Mouse (Mus musculus) olfactory bulb, adult 2 months (tissue): ENCODE results near the gene Ogg1.

ENCODE experiments used
- CTCF ChIP-seq: fragments of 200-500 bp; IDR thresholded peaks from 2 replicates; pipeline ENCODE4 v1.5.1; 2012; ENCODE audit warnings: low read depth, mild to moderate bottlenecking, low read length, moderate library complexity; ENCODE audit not compliant: insufficient read depth
- POLR2A ChIP-seq: fragments of 200-500 bp; IDR thresholded peaks from 2 replicates; pipeline ENCODE4 v1.6.1; 2012; ENCODE audit warnings: mild to moderate bottlenecking, low read depth, low read length, moderate library complexity; ENCODE audit not compliant: insufficient read depth

DNA sequence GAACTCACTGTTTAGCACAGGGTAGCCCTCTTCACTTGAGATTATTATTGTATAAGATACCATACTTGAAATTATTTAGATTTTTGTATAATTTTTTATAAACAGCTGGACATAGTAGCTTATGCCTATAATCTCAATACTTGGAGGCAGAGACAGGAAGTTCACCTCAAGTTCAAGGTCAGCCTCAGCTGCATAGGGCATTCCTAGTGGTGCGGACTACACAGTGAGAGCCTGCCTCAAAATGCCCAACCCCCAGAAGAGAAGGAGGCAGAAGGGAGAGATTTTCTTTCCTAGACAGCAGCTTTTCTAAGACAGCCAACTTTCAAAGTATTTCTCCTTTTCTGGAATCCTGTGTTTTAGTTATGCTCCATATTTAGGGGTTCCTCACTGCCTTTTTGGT, 24.4 kb downstream of the Ogg1 start:
- TF ChIP-seq CTCF (no peak), POLR2A (no peak)
